18 mouse cellular contexts compared by ENCODE assay signal in the genomic region with DNA sequence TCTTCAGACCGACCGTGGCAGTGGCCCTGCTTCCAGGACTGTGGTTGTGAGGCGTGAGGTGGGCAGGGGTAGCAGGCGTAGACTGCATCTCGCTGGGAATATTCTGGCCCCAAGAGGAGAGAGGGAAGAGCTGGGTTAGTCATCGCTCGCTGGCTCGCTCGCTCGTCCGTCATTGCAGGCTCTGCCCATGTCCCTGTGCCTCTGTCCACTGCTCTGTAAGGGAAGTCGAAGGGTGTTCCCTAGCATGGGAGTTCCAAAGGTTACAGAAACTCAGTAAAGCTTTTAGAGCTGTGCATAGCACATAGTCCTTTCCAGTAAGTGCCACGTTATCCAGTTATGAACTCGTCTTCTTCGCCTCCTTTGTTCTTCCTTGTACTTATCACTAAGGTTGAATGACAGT. TPM values are rescaled to one million over a fixed set of nuclear protein-coding genes. Genes with fewer than 3 reads are reported as not detected.
DNase-seq lines count a peak whose midpoint lies in the region; ATAC-seq and TF ChIP-seq lines count a peak whose summit lies in the region.
"Had no signal": no experiment of that assay in that cellular context is flagged by ENCODE, and none has a peak within 500 bp of the region (broad histone marks: within the 10 kb centered on the region; RNA-seq: fewer than 3 reads in every experiment).

No protein-coding gene starts in this region.

- H3K27me3 ChIP-seq in kidney, postnatal 0 days (ENCODE audit: insufficient read depth, low read length) = no peaks in the 10 kb centered on the region
- no peaks in the 10 kb centered on the region for H3K27me3 ChIP-seq in heart, embryonic 10.5 days (ENCODE audit: insufficient read depth, poor library complexity, severe bottlenecking)
- H3K27me3 ChIP-seq in heart, embryonic 14.5 days (ENCODE audit: control insufficient read depth, insufficient read depth, low read length) = no peaks in the 10 kb centered on the region
- H3K27me3 ChIP-seq in intestine, embryonic 16.5 days (replicated peaks; ENCODE audit: control insufficient read depth, insufficient read depth, low read length) = no peaks in the 10 kb centered on the region
- H3K27me3 ChIP-seq: embryonic facial prominence, embryonic 13.5 days; hindbrain, embryonic 12.5 days; limb, embryonic 12.5 days; neural tube, embryonic 13.5 days had no signal

- no peak overlapping the region for H3K4me2 ChIP-seq in kidney, postnatal 0 days (ENCODE audit: low read length)
- H3K4me2 ChIP-seq in heart, embryonic 14.5 days (ENCODE audit: low read length) = peak overlapping the region; percentile 55
- H3K4me2 ChIP-seq in intestine, embryonic 16.5 days (ENCODE audit: low read depth, low read length) = no peak overlapping the region
- H3K4me2 ChIP-seq: embryonic facial prominence, embryonic 13.5 days; hindbrain, embryonic 12.5 days; limb, embryonic 12.5 days; neural tube, embryonic 13.5 days had no signal

- H3K36me3 ChIP-seq in kidney, postnatal 0 days (ENCODE audit: insufficient read depth, low read length) = peaks cover 19% of the 10 kb centered on the region; the same call in 1 of the 2 replicates
- H3K36me3 ChIP-seq in heart, embryonic 10.5 days = peaks cover 35% of the 10 kb centered on the region
- H3K36me3 ChIP-seq in heart, embryonic 14.5 days (ENCODE audit: control insufficient read depth, insufficient read depth, low read length) = peaks cover 85% of the 10 kb centered on the region
- no peaks in the 10 kb centered on the region for H3K36me3 ChIP-seq in intestine, embryonic 16.5 days (ENCODE audit: control insufficient read depth, insufficient read depth, low read length)

- H3K27ac ChIP-seq in kidney, postnatal 0 days = no peak overlapping the region
- peak overlapping the region; percentile 79 for H3K27ac ChIP-seq in heart, embryonic 10.5 days
- H3K27ac ChIP-seq in heart, embryonic 14.5 days (replicated peaks in 1 of 2; ENCODE audit: control insufficient read depth in 1 of 2, insufficient read depth in 1 of 2, low read depth in 2 of 2, low read length in 2 of 2) = peak overlapping the region; percentile 65 to 75
- no peak overlapping the region for H3K27ac ChIP-seq in intestine, embryonic 16.5 days (ENCODE audit: low read length)
- H3K27ac ChIP-seq: embryonic facial prominence, embryonic 13.5 days; hindbrain, embryonic 12.5 days; layer of hippocampus, adult 2 months; limb, embryonic 12.5 days; midbrain, embryonic 10.5 days; neural tube, embryonic 13.5 days had no signal

- DNase-seq in kidney, postnatal 0 days (ENCODE audit: low spot score) = peak; percentile 24
- DNase-seq in kidney, adult 18-20 months = no peak
- DNase-seq in heart, embryonic 10.5 days (ENCODE audit: low spot score) = no peak
- no peak for DNase-seq in cerebellum, adult 18-20 months
- DNase-seq: cerebellum, adult 11 months; right cerebral cortex, postnatal 4 days; thymus, adult 18-20 months had no signal

- H3K4me1 ChIP-seq in kidney, postnatal 0 days (replicated peaks; ENCODE audit: insufficient read depth, low read length) = no peaks in the 10 kb centered on the region
- H3K4me1 ChIP-seq in heart, embryonic 10.5 days = peaks cover 14% of the 10 kb centered on the region
- H3K4me1 ChIP-seq in heart, embryonic 14.5 days (ENCODE audit: control insufficient read depth in 2 of 2, insufficient read depth in 2 of 2, low read length in 2 of 2) = peaks cover 9 to 23% of the 10 kb centered on the region in 2 experiments
- H3K4me1 ChIP-seq in intestine, embryonic 16.5 days (ENCODE audit: control insufficient read depth, insufficient read depth, low read length) = no peaks in the 10 kb centered on the region
- H3K4me1 ChIP-seq: embryonic facial prominence, embryonic 13.5 days; limb, embryonic 12.5 days had no signal

- no peak overlapping the region for H3K4me3 ChIP-seq in kidney, postnatal 0 days (replicated peaks; ENCODE audit: low read depth, low read length)
- H3K4me3 ChIP-seq in heart, embryonic 10.5 days = peak overlapping the region; percentile 37
- H3K4me3 ChIP-seq in heart, embryonic 14.5 days (ENCODE audit: control insufficient read depth in 1 of 2, insufficient read depth in 1 of 2, low read depth in 1 of 2, low read length in 2 of 2) = no peak overlapping the region
- H3K4me3 ChIP-seq in intestine, embryonic 16.5 days (ENCODE audit: low read length) = no peak overlapping the region
- H3K4me3 ChIP-seq: embryonic facial prominence, embryonic 13.5 days; hindbrain, embryonic 12.5 days; layer of hippocampus, adult 2 months; limb, embryonic 12.5 days; midbrain, embryonic 10.5 days; neural tube, embryonic 13.5 days had no signal

- no peak overlapping the region for H3K9ac ChIP-seq in kidney, postnatal 0 days (ENCODE audit: low read depth, low read length)
- H3K9ac ChIP-seq in heart, embryonic 14.5 days (ENCODE audit: low read length) = peak overlapping the region; percentile 46; the same call in 1 of the 2 replicates
- H3K9ac ChIP-seq in intestine, embryonic 16.5 days (ENCODE audit: low read depth, low read length) = no peak overlapping the region
- H3K9ac ChIP-seq: embryonic facial prominence, embryonic 13.5 days; hindbrain, embryonic 12.5 days; limb, embryonic 12.5 days; neural tube, embryonic 13.5 days had no signal

- peak; percentile 77; the same call in 1 of the 2 replicates for ATAC-seq in kidney, postnatal 0 days (replicated peaks; ENCODE audit: low FRiP score, low read depth)
- peak; percentile 48 for ATAC-seq in heart, embryonic 14.5 days (ENCODE audit: insufficient number of reproducible peaks, insufficient read depth, low FRiP score, low read depth)
- peak; percentile 77 for ATAC-seq in intestine, embryonic 16.5 days
- no peak for ATAC-seq in erythroblast, adult 5-6 weeks (replicated peaks; ENCODE audit: low FRiP score, poor library complexity, severe bottlenecking)
- ATAC-seq: forebrain, embryonic 14.5 days had no signal

- no peaks in the 10 kb centered on the region for H3K9me3 ChIP-seq in kidney, postnatal 0 days (replicated peaks; ENCODE audit: low read length)
- H3K9me3 ChIP-seq in heart, embryonic 10.5 days = no peaks in the 10 kb centered on the region
- H3K9me3 ChIP-seq in heart, embryonic 14.5 days (ENCODE audit: control insufficient read depth, low read length) = no peaks in the 10 kb centered on the region
- no peaks in the 10 kb centered on the region for H3K9me3 ChIP-seq in intestine, embryonic 16.5 days (ENCODE audit: control insufficient read depth, low read length)
- H3K9me3 ChIP-seq: embryonic facial prominence, embryonic 13.5 days; G1E; hindbrain, embryonic 12.5 days; limb, embryonic 12.5 days; midbrain, embryonic 10.5 days; neural tube, embryonic 13.5 days had no signal

- TF ChIP-seq CTCF in kidney, postnatal 0 days (IDR thresholded peaks at IDR 0.05; ENCODE audit: low read depth) = no peak

- 75% methylated on average over 15 of the region's 15 CpGs for WGBS in kidney, postnatal 0 days
- WGBS in heart, embryonic 10.5 days = 43% methylated on average over 15 of the region's 15 CpGs
- 19% methylated on average over 15 of the region's 15 CpGs for WGBS in heart, embryonic 14.5 days
- 78% methylated on average over 15 of the region's 15 CpGs for WGBS in intestine, embryonic 16.5 days

RNA-seq across cellular contexts. Expression of a gene that starts 26.8 kb away (rescaled TPM):
- 5.7 and 6.2 TPM in 2 replicates for polyA plus RNA-seq in kidney, postnatal 0 days (2015; fragmentation: Nextera tagmentation; extraction: Ambion mirVana)
- 5.1 and 5.9 TPM in 2 replicates for polyA plus RNA-seq in heart, embryonic 10.5 days (2016; fragmentation: Nextera tagmentation; extraction: Ambion mirVana)
- polyA plus RNA-seq in heart, embryonic 14.5 days (2014; fragmentation: Nextera tagmentation; extraction: Ambion mirVana) = 4.6 and 5.0 TPM in 2 replicates
- polyA plus RNA-seq in intestine, embryonic 16.5 days (2015; fragmentation: Nextera tagmentation; extraction: Ambion mirVana) = 3.9 and 4.1 TPM in 2 replicates
- total RNA-seq in erythroblast, adult 5-6 weeks (2015; ENCODE audit: low replicate concordance) = 2.9 and 11.5 TPM in 2 replicates
- total RNA-seq in erythroblast, adult 5-6 weeks (2017; ENCODE audit: low replicate concordance) = 1.8 and 3.0 TPM in 2 replicates

Comparison
In these comparisons a context has a peak if more than half of its experiments do, and no peak if none do; other contexts are left out.
1. H3K27ac ChIP-seq: peak in heart, embryonic 10.5 days (single experiment) and heart, embryonic 14.5 days (2 of 2); none in kidney, postnatal 0 days (single experiment) and intestine, embryonic 16.5 days (single experiment).